Mouse (Mus musculus): ENCODE results near the gene Tstd2.

Gene Tstd2

GRCm38 (mm10) chr4:46138287-46139222 is at the start of gene Tstd2, which contains the start of gene Ncbp1:
Gene Tstd2 (minus strand): TSS chr4:46138694.
Gene Ncbp1 (plus strand): TSS chr4:46138613.
- peak; percentile 87 for DNase-seq (ENCODE audit: low read depth, low spot score)

GRCm38 (mm10) chr4:46186466-46186865 is 48.0 kb upstream of the Tstd2 start:
- no peak for DNase-seq (ENCODE audit: low read depth, low spot score)

GRCm38 (mm10) chr4:46185890-46186289 is 47.4 kb upstream of the Tstd2 start:
- DNase-seq (ENCODE audit: low read depth, low spot score) = no peak

- DNase-seq (ENCODE audit: low read depth, low spot score) = no peak
Observed at GRCm38 (mm10) chr4:46185423-46185822, 46.9 kb upstream of the Tstd2 start.

- DNase-seq (ENCODE audit: low read depth, low spot score) = no peak
Observed at GRCm38 (mm10) chr4:46182181-46182580, 43.7 kb upstream of the Tstd2 start.

GRCm38 (mm10) chr4:46181168-46181567 is 42.7 kb upstream of the Tstd2 start:
- no peak for DNase-seq (ENCODE audit: low read depth, low spot score)

- no peak for DNase-seq (ENCODE audit: low read depth, low spot score)
Observed at GRCm38 (mm10) chr4:46177496-46177895, 39.0 kb upstream of the Tstd2 start.

- no peak for DNase-seq (ENCODE audit: low read depth, low spot score)
Observed at GRCm38 (mm10) chr4:46177018-46177417, 38.5 kb upstream of the Tstd2 start.

- no peak for DNase-seq (ENCODE audit: low read depth, low spot score)
Observed at GRCm38 (mm10) chr4:46176313-46176712, 37.8 kb upstream of the Tstd2 start.

- no peak for DNase-seq (ENCODE audit: low read depth, low spot score)
Observed at GRCm38 (mm10) chr4:46171761-46172160, 33.3 kb upstream of the Tstd2 start.

GRCm38 (mm10) chr4:46165831-46166230 is 27.3 kb upstream of the Tstd2 start:
- DNase-seq (ENCODE audit: low read depth, low spot score) = no peak

- no peak for DNase-seq (ENCODE audit: low read depth, low spot score)
Observed at GRCm38 (mm10) chr4:46164027-46164426, 25.5 kb upstream of the Tstd2 start.

- DNase-seq (ENCODE audit: low read depth, low spot score) = no peak
Observed at GRCm38 (mm10) chr4:46151903-46152544, 13.5 kb upstream of the Tstd2 start.

GRCm38 (mm10) chr4:46146881-46147280 is 8.4 kb upstream of the Tstd2 start:
- DNase-seq (ENCODE audit: low read depth, low spot score) = no peak

GRCm38 (mm10) chr4:46144323-46144722 is 5.8 kb upstream of the Tstd2 start:
- DNase-seq (ENCODE audit: low read depth, low spot score) = peak; percentile 41

GRCm38 (mm10) chr4:46137629-46138286 is 736 bp downstream of the Tstd2 start:
- DNase-seq (ENCODE audit: low read depth, low spot score) = no peak

GRCm38 (mm10) chr4:46131791-46132190 is 6.7 kb downstream of the Tstd2 start:
- no peak for DNase-seq (ENCODE audit: low read depth, low spot score)

- peak; percentile 48 for DNase-seq (ENCODE audit: low read depth, low spot score)
Observed at GRCm38 (mm10) chr4:46130221-46130620, 8.3 kb downstream of the Tstd2 start.

- DNase-seq (ENCODE audit: low read depth, low spot score) = no peak
Observed at GRCm38 (mm10) chr4:46129311-46130004, 9.0 kb downstream of the Tstd2 start.

GRCm38 (mm10) chr4:46126541-46126940 is 12.0 kb downstream of the Tstd2 start:
- DNase-seq (ENCODE audit: low read depth, low spot score) = peak; percentile 59

GRCm38 (mm10) chr4:46123358-46123757 is 15.1 kb downstream of the Tstd2 start:
- no peak for DNase-seq (ENCODE audit: low read depth, low spot score)

- DNase-seq (ENCODE audit: low read depth, low spot score) = no peak
Observed at GRCm38 (mm10) chr4:46120767-46121166, 17.7 kb downstream of the Tstd2 start.

Measured in c-Kit-negative CD71-positive TER-119-positive erythroid progenitor cells, embryonic 14.5 days (primary cell).